20 mouse cellular contexts compared by ENCODE assay signal in the genomic region with DNA sequence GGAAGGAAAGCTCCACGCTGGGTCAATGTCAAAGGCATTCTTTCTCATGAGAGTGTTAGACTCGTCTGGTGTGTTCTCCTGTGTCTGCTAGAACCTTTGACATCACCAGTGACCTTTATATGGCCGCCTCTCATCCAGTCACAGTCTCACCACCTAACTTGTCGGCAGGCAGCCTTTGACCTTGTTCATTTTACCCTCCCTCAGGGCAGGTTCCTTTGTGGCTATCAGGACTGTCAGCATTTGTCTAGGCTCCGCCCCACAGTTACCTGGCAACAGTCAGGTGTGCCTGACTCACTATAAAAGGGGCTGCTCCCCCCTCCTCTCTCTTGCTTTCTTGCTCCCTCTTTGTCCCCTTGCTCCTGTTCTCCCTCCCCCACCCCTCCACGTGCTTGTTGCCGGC. TPM values are rescaled to one million over a fixed set of nuclear protein-coding genes. Genes with fewer than 3 reads are reported as not detected.
DNase-seq lines count a peak whose midpoint lies in the region; ATAC-seq and TF ChIP-seq lines count a peak whose summit lies in the region.
"Had no signal": no experiment of that assay in that cellular context is flagged by ENCODE, and none has a peak within 500 bp of the region (broad histone marks: within the 10 kb centered on the region; RNA-seq: fewer than 3 reads in every experiment).

No protein-coding gene starts in this region.

- no peaks in the 10 kb centered on the region for H3K27me3 ChIP-seq in kidney, adult 2 months (replicated peaks; ENCODE audit: control insufficient read depth, insufficient read depth, low read length)
- no peaks in the 10 kb centered on the region for H3K27me3 ChIP-seq in kidney, embryonic 15.5 days
- H3K27me3 ChIP-seq in embryonic facial prominence, embryonic 10.5 days (replicated peaks; ENCODE audit: low read depth, poor library complexity, severe bottlenecking) = no peaks in the 10 kb centered on the region
- no peaks in the 10 kb centered on the region for H3K27me3 ChIP-seq in liver, postnatal 0 days (ENCODE audit: insufficient read depth, low read length)
- H3K27me3 ChIP-seq in cerebellum, adult 2 months (ENCODE audit: control insufficient read depth, insufficient read depth, low read length) = no peaks in the 10 kb centered on the region
- H3K27me3 ChIP-seq: embryonic facial prominence, embryonic 12.5 days; forebrain, embryonic 15.5 days; hindbrain, embryonic 15.5 days; neural tube, embryonic 12.5 days had no signal

- TF ChIP-seq CTCF in kidney, adult 2 months (conservative IDR thresholded peaks at IDR 0.05; ENCODE audit: insufficient read depth, insufficient read length, low read depth, low read length) = no peak
- no peak for TF ChIP-seq CTCF in liver, postnatal 0 days (IDR thresholded peaks at IDR 0.05; ENCODE audit: low read depth)
- TF ChIP-seq CTCF in cerebellum, adult 2 months (IDR thresholded peaks at IDR 0.05; ENCODE audit: borderline replicate concordance, insufficient read depth, low read depth, low read length) = no peak

- no peak overlapping the region for H3K4me3 ChIP-seq in kidney, adult 2 months (ENCODE audit: insufficient read depth, low read depth, low read length)
- no peak overlapping the region for H3K4me3 ChIP-seq in kidney, embryonic 15.5 days (replicated peaks)
- H3K4me3 ChIP-seq in embryonic facial prominence, embryonic 10.5 days = no peak overlapping the region
- H3K4me3 ChIP-seq in liver, postnatal 0 days (ENCODE audit: low read depth, low read length) = no peak overlapping the region
- H3K4me3 ChIP-seq in cerebellum, adult 2 months (replicated peaks; ENCODE audit: insufficient read depth, low read depth, low read length) = no peak overlapping the region
- H3K4me3 ChIP-seq: embryonic facial prominence, embryonic 12.5 days; forebrain, embryonic 15.5 days; hindbrain, embryonic 15.5 days; neural tube, embryonic 12.5 days had no signal

- TF ChIP-seq POLR2A in kidney, adult 2 months (IDR thresholded peaks at IDR 0.05; ENCODE audit: low read depth, low read length) = no peak
- TF ChIP-seq POLR2A in cerebellum, adult 2 months (IDR thresholded peaks at IDR 0.05; ENCODE audit: borderline replicate concordance, insufficient read depth, low read length) = no peak

- peak; percentile 29 for DNase-seq in kidney, adult 2 months
- DNase-seq in ES-CJ7 (ENCODE audit: low read depth, low spot score) = peak; percentile 84
- peak; percentile 15 for DNase-seq in embryonic facial prominence, embryonic 10.5 days (ENCODE audit: low spot score)
- DNase-seq in liver, postnatal 0 days = no peak
- no peak for DNase-seq in cerebellum, adult 2 months
- DNase-seq in urinary bladder, postnatal 25 days (ENCODE audit: low spot score) = no peak
- no peak for DNase-seq in lung, adult 18-20 months
- DNase-seq: cerebellum, postnatal 14 days; layer of hippocampus, postnatal 36 days; left cerebral cortex, postnatal 4 days; lung, adult 2 months; lung, postnatal 36 days; thymus, postnatal 4 days had no signal

- no peaks in the 10 kb centered on the region for H3K36me3 ChIP-seq in kidney, adult 2 months (ENCODE audit: control insufficient read depth, insufficient read depth, low read length)
- no peaks in the 10 kb centered on the region for H3K36me3 ChIP-seq in kidney, embryonic 15.5 days
- no peaks in the 10 kb centered on the region for H3K36me3 ChIP-seq in embryonic facial prominence, embryonic 10.5 days (replicated peaks)
- H3K36me3 ChIP-seq in liver, postnatal 0 days (replicated peaks; ENCODE audit: insufficient read depth, low read length) = no peaks in the 10 kb centered on the region
- H3K36me3 ChIP-seq: embryonic facial prominence, embryonic 12.5 days; forebrain, embryonic 15.5 days; hindbrain, embryonic 15.5 days; neural tube, embryonic 12.5 days had no signal

- no peaks in the 10 kb centered on the region for H3K9me3 ChIP-seq in kidney, embryonic 15.5 days (replicated peaks)
- H3K9me3 ChIP-seq in embryonic facial prominence, embryonic 10.5 days = no peaks in the 10 kb centered on the region
- 0 out of 2 replicates have a peak, but pooled peaks cover 2% of the 10 kb centered on the region for H3K9me3 ChIP-seq in liver, postnatal 0 days (ENCODE audit: low read length)
- H3K9me3 ChIP-seq: embryonic facial prominence, embryonic 12.5 days; forebrain, embryonic 15.5 days; hindbrain, embryonic 15.5 days; neural tube, embryonic 12.5 days had no signal

- H3K4me2 ChIP-seq in kidney, embryonic 15.5 days = no peak overlapping the region
- H3K4me2 ChIP-seq in liver, postnatal 0 days (ENCODE audit: low read depth, low read length) = no peak overlapping the region
- H3K4me2 ChIP-seq: embryonic facial prominence, embryonic 12.5 days; forebrain, embryonic 15.5 days; heart, embryonic 11.5 days; hindbrain, embryonic 15.5 days; midbrain, embryonic 11.5 days; neural tube, embryonic 12.5 days had no signal

- WGBS in kidney, adult 2 months = 51% methylated on average over 7 of the region's 7 CpGs
- 53% methylated on average over 7 of the region's 7 CpGs for WGBS in kidney, embryonic 15.5 days
- WGBS in embryonic facial prominence, embryonic 10.5 days = 52% methylated on average over 7 of the region's 7 CpGs
- WGBS in liver, postnatal 0 days (ENCODE audit: insufficient replicate concordance) = 46% methylated on average over 7 of the region's 7 CpGs
- 48% methylated on average over 7 of the region's 7 CpGs for WGBS in cerebellum, adult 2 months

- no peak overlapping the region for H3K27ac ChIP-seq in kidney, adult 2 months (ENCODE audit: insufficient read depth, low read depth, low read length)
- no peak overlapping the region for H3K27ac ChIP-seq in kidney, embryonic 15.5 days
- no peak overlapping the region for H3K27ac ChIP-seq in embryonic facial prominence, embryonic 10.5 days (replicated peaks)
- H3K27ac ChIP-seq in liver, postnatal 0 days (ENCODE audit: low read depth) = no peak overlapping the region
- H3K27ac ChIP-seq in cerebellum, adult 2 months (ENCODE audit: insufficient read depth, low read length) = no peak overlapping the region
- H3K27ac ChIP-seq: embryonic facial prominence, embryonic 12.5 days; forebrain, embryonic 15.5 days; hindbrain, embryonic 15.5 days; neural tube, embryonic 12.5 days had no signal

- no peaks in the 10 kb centered on the region for H3K4me1 ChIP-seq in kidney, adult 2 months (ENCODE audit: control insufficient read depth, insufficient read depth, low read length)
- H3K4me1 ChIP-seq in kidney, embryonic 15.5 days = no peaks in the 10 kb centered on the region
- H3K4me1 ChIP-seq in embryonic facial prominence, embryonic 10.5 days = peaks cover 6% of the 10 kb centered on the region; the same call in 1 of the 2 replicates
- peaks cover 8% of the 10 kb centered on the region; the same call in 1 of the 2 replicates for H3K4me1 ChIP-seq in liver, postnatal 0 days (ENCODE audit: insufficient read depth)
- no peaks in the 10 kb centered on the region for H3K4me1 ChIP-seq in cerebellum, adult 2 months (ENCODE audit: control insufficient read depth, insufficient read depth, low read length)
- H3K4me1 ChIP-seq: embryonic facial prominence, embryonic 12.5 days; forebrain, embryonic 15.5 days; hindbrain, embryonic 15.5 days; neural tube, embryonic 12.5 days had no signal

- H3K9ac ChIP-seq in kidney, embryonic 15.5 days = no peak overlapping the region
- H3K9ac ChIP-seq in liver, postnatal 0 days (replicated peaks) = no peak overlapping the region
- H3K9ac ChIP-seq: embryonic facial prominence, embryonic 12.5 days; forebrain, embryonic 15.5 days; hindbrain, embryonic 15.5 days; neural tube, embryonic 12.5 days had no signal

- TF ChIP-seq EP300 in liver, postnatal 0 days (IDR thresholded peaks at IDR 0.05; ENCODE audit: low read depth) = no peak

- no peak for ATAC-seq in kidney, embryonic 15.5 days (replicated peaks; ENCODE audit: low FRiP score)
- peak; percentile 78 for ATAC-seq in liver, postnatal 0 days
- ATAC-seq: forebrain, embryonic 15.5 days had no signal

RNA-seq across cellular contexts. Expression of a gene that starts 33.6 kb away (rescaled TPM):
- polyA plus RNA-seq in kidney, adult 2 months (2012; rRNA removed) = 12.1 and 14.2 TPM in 2 replicates
- 27.9 and 32.8 TPM in 2 replicates for polyA plus RNA-seq in kidney, embryonic 15.5 days (2015; fragmentation: Nextera tagmentation; extraction: Ambion mirVana)
- polyA plus RNA-seq in embryonic facial prominence, embryonic 10.5 days (2016; fragmentation: Nextera tagmentation; extraction: Ambion mirVana) = 10.0 and 11.1 TPM in 2 replicates
- 12.0 and 14.9 TPM in 2 replicates for polyA plus RNA-seq in liver, postnatal 0 days (2015; fragmentation: Nextera tagmentation; extraction: Ambion mirVana)
- polyA plus RNA-seq in cerebellum, adult 2 months (2012; rRNA removed) = 4.1 and 5.3 TPM in 2 replicates

Comparison
In these comparisons a context has a peak if more than half of its experiments do, and no peak if none do; other contexts are left out.
1. DNase-seq: peak in kidney, adult 2 months (single experiment), ES-CJ7 (single experiment) and embryonic facial prominence, embryonic 10.5 days (single experiment); none in liver, postnatal 0 days (single experiment), cerebellum, adult 2 months (0 of 2), urinary bladder, postnatal 25 days (single experiment) and lung, adult 18-20 months (0 of 2).